Mouse (Mus musculus) megakaryocyte, embryonic 14.5 days (primary cell): ENCODE results near the gene Adam17.

Source experiments
- FLI1 ChIP-seq: IDR thresholded peaks from 2 replicates; pipeline ENCODE4 v1.6.1; 2012; ENCODE audit warnings: low read length, inconsistent platforms, mixed read lengths
- GATA1 ChIP-seq: IDR thresholded peaks from 3 replicates; pipeline ENCODE4 v1.6.1; 2012; ENCODE audit warnings: mixed read lengths, low read length, inconsistent platforms, borderline replicate concordance

- TF ChIP-seq GATA1 (no peak), FLI1 (no peak)
These were observed 86.5 kb downstream of the Adam17 start for GRCm38 (mm10) chr12:21286712-21287650.
